Comparison of ENCODE assay signal across 9 mouse cellular contexts in genomic region chr3:89481488-89481887, GRCm38 (mm10). TPM values are rescaled to one million over a fixed set of nuclear protein-coding genes. Genes with fewer than 3 reads are reported as not detected.
DNase-seq lines count a peak whose midpoint lies in the region; ATAC-seq and TF ChIP-seq lines count a peak whose summit lies in the region.
"Had no signal": no experiment of that assay in that cellular context is flagged by ENCODE, and none has a peak within 500 bp of the region (broad histone marks: within the 10 kb centered on the region; RNA-seq: fewer than 3 reads in every experiment).

No protein-coding gene starts in this region.

- H3K27ac ChIP-seq in kidney, postnatal 0 days = no peak overlapping the region
- no peak overlapping the region for H3K27ac ChIP-seq in kidney, embryonic 15.5 days
- H3K27ac ChIP-seq in kidney, embryonic 14.5 days (ENCODE audit: low read depth, low read length) = no peak overlapping the region
- H3K27ac ChIP-seq: embryonic facial prominence, embryonic 12.5 days had no signal

- TF ChIP-seq CTCF in kidney, postnatal 0 days (IDR thresholded peaks at IDR 0.05; ENCODE audit: low read depth) = peak; percentile 78
- peak; percentile 98 for TF ChIP-seq CTCF in E14TG2a.4 (conservative IDR thresholded peaks at IDR 0.05; ENCODE audit: low read length)

- no peaks in the 10 kb centered on the region for H3K36me3 ChIP-seq in kidney, postnatal 0 days (ENCODE audit: insufficient read depth, low read length)
- no peaks in the 10 kb centered on the region for H3K36me3 ChIP-seq in kidney, embryonic 15.5 days
- no peaks in the 10 kb centered on the region for H3K36me3 ChIP-seq in E14TG2a.4 (ENCODE audit: insufficient read depth, low read length)
- no peaks in the 10 kb centered on the region for H3K36me3 ChIP-seq in kidney, embryonic 14.5 days (ENCODE audit: control insufficient read depth, insufficient read depth, low read length)
- H3K36me3 ChIP-seq: embryonic facial prominence, embryonic 12.5 days had no signal

- DNase-seq in kidney, postnatal 0 days (ENCODE audit: low spot score) = no peak
- peak; percentile 51 for DNase-seq in c-Kit-positive CD71-negative TER-119-negative erythroid progenitor cells, embryonic 14.5 days (ENCODE audit: low read depth)
- peak; percentile 50 for DNase-seq in retina, embryonic 14.5 days (ENCODE audit: low spot score)
- no peak for DNase-seq in left cerebral cortex, adult 8-10 months (ENCODE audit: low spot score in 2 of 2)
- DNase-seq in ovary, postnatal 14 days (ENCODE audit: low spot score) = no peak

- H3K4me1 ChIP-seq in kidney, postnatal 0 days (replicated peaks; ENCODE audit: insufficient read depth, low read length) = no peaks in the 10 kb centered on the region
- peaks cover 5% of the 10 kb centered on the region; the same call in 1 of the 2 replicates for H3K4me1 ChIP-seq in kidney, embryonic 15.5 days
- H3K4me1 ChIP-seq in E14TG2a.4 (replicated peaks; ENCODE audit: low read depth, low read length) = peaks cover 19% of the 10 kb centered on the region
- no peaks in the 10 kb centered on the region for H3K4me1 ChIP-seq in kidney, embryonic 14.5 days (ENCODE audit: control insufficient read depth, insufficient read depth, low read length)
- H3K4me1 ChIP-seq: embryonic facial prominence, embryonic 12.5 days had no signal

- H3K9me3 ChIP-seq in kidney, postnatal 0 days (replicated peaks; ENCODE audit: low read length) = no peaks in the 10 kb centered on the region
- H3K9me3 ChIP-seq in kidney, embryonic 15.5 days (replicated peaks) = no peaks in the 10 kb centered on the region
- no peaks in the 10 kb centered on the region for H3K9me3 ChIP-seq in E14TG2a.4 (ENCODE audit: low read length)
- H3K9me3 ChIP-seq in kidney, embryonic 14.5 days (ENCODE audit: control insufficient read depth, low read length) = no peaks in the 10 kb centered on the region
- H3K9me3 ChIP-seq: embryonic facial prominence, embryonic 12.5 days had no signal

- no peak overlapping the region for H3K9ac ChIP-seq in kidney, postnatal 0 days (ENCODE audit: low read depth, low read length)
- no peak overlapping the region for H3K9ac ChIP-seq in kidney, embryonic 15.5 days
- H3K9ac ChIP-seq in kidney, embryonic 14.5 days (ENCODE audit: low read depth, low read length) = no peak overlapping the region
- H3K9ac ChIP-seq: embryonic facial prominence, embryonic 12.5 days had no signal

- H3K27me3 ChIP-seq in kidney, postnatal 0 days (ENCODE audit: insufficient read depth, low read length) = no peaks in the 10 kb centered on the region
- 0 out of 2 replicates have a peak, but pooled peaks cover 6% of the 10 kb centered on the region for H3K27me3 ChIP-seq in kidney, embryonic 15.5 days
- H3K27me3 ChIP-seq in E14TG2a.4 (ENCODE audit: insufficient read depth, low read length) = no peaks in the 10 kb centered on the region
- H3K27me3 ChIP-seq in kidney, embryonic 14.5 days (ENCODE audit: control insufficient read depth, insufficient read depth, low read length) = no peaks in the 10 kb centered on the region
- H3K27me3 ChIP-seq: embryonic facial prominence, embryonic 12.5 days had no signal

- WGBS in kidney, postnatal 0 days = 42% methylated on average over 2 of the region's 2 CpGs
- 47% methylated on average over 2 of the region's 2 CpGs for WGBS in kidney, embryonic 15.5 days
- WGBS in kidney, embryonic 14.5 days = 40% methylated on average over 2 of the region's 2 CpGs

- no peak overlapping the region for H3K4me3 ChIP-seq in kidney, postnatal 0 days (replicated peaks; ENCODE audit: low read depth, low read length)
- H3K4me3 ChIP-seq in kidney, embryonic 15.5 days (replicated peaks) = no peak overlapping the region
- H3K4me3 ChIP-seq in E14TG2a.4 (replicated peaks; ENCODE audit: low read length) = peak overlapping the region; percentile 57
- no peak overlapping the region for H3K4me3 ChIP-seq in kidney, embryonic 14.5 days (ENCODE audit: low read length)
- H3K4me3 ChIP-seq: embryonic facial prominence, embryonic 12.5 days had no signal

- no peak overlapping the region for H3K4me2 ChIP-seq in kidney, postnatal 0 days (ENCODE audit: low read length)
- H3K4me2 ChIP-seq in kidney, embryonic 15.5 days = no peak overlapping the region
- no peak overlapping the region for H3K4me2 ChIP-seq in kidney, embryonic 14.5 days (replicated peaks; ENCODE audit: low read depth, low read length)
- H3K4me2 ChIP-seq: embryonic facial prominence, embryonic 12.5 days had no signal

- ATAC-seq in kidney, postnatal 0 days (replicated peaks; ENCODE audit: low FRiP score, low read depth) = no peak
- no peak for ATAC-seq in kidney, embryonic 15.5 days (replicated peaks; ENCODE audit: low FRiP score)
- ATAC-seq in kidney, embryonic 14.5 days (ENCODE audit: low FRiP score, low TSS enrichment) = no peak

RNA-seq across cellular contexts. Expression of gene Pmvk, which starts 27.1 kb away (rescaled TPM):
- 52.7 and 54.5 TPM in 2 replicates for polyA plus RNA-seq in kidney, postnatal 0 days (2015; fragmentation: Nextera tagmentation; extraction: Ambion mirVana)
- polyA plus RNA-seq in kidney, embryonic 15.5 days (2015; fragmentation: Nextera tagmentation; extraction: Ambion mirVana) = 52.6 and 59.1 TPM in 2 replicates
- total RNA-seq in left cerebral cortex, adult 8-10 months (2022) = 10 to 100 TPM; 29.0 to 37.4 (median 31.7) TPM
- 53.8 and 60.4 TPM in 2 replicates for polyA plus RNA-seq in kidney, embryonic 14.5 days (2014; fragmentation: Nextera tagmentation; extraction: Ambion mirVana)

RNA-seq across cellular contexts. Expression of gene Kcnn3, which starts 38.5 kb away (rescaled TPM):
- 1.4 and 1.6 TPM in 2 replicates for polyA plus RNA-seq in kidney, postnatal 0 days (2015; fragmentation: Nextera tagmentation; extraction: Ambion mirVana)
- 2.1 and 3.0 TPM in 2 replicates for polyA plus RNA-seq in kidney, embryonic 15.5 days (2015; fragmentation: Nextera tagmentation; extraction: Ambion mirVana)
- total RNA-seq in left cerebral cortex, adult 8-10 months (2022) = 10 to 100 TPM; 20.8 to 25.7 (median 23.3) TPM
- polyA plus RNA-seq in kidney, embryonic 14.5 days (2014; fragmentation: Nextera tagmentation; extraction: Ambion mirVana) = 1.4 and 2.1 TPM in 2 replicates

RNA-seq across cellular contexts. Expression of gene Pbxip1, which starts 45.0 kb away (rescaled TPM):
- polyA plus RNA-seq in kidney, postnatal 0 days (2015; fragmentation: Nextera tagmentation; extraction: Ambion mirVana) = 65.2 and 67.1 TPM in 2 replicates
- 39.6 and 39.7 TPM in 2 replicates for polyA plus RNA-seq in kidney, embryonic 15.5 days (2015; fragmentation: Nextera tagmentation; extraction: Ambion mirVana)
- 10 to 100 TPM; 33.6 to 51.4 (median 41.9) TPM for total RNA-seq in left cerebral cortex, adult 8-10 months (2022)
- polyA plus RNA-seq in kidney, embryonic 14.5 days (2014; fragmentation: Nextera tagmentation; extraction: Ambion mirVana) = 15.5 and 19.4 TPM in 2 replicates

RNA-seq across cellular contexts. Expression of gene Pygo2, which starts 51.5 kb away (rescaled TPM):
- polyA plus RNA-seq in kidney, postnatal 0 days (2015; fragmentation: Nextera tagmentation; extraction: Ambion mirVana) = 29.2 and 30.3 TPM in 2 replicates
- 38.3 and 43.5 TPM in 2 replicates for polyA plus RNA-seq in kidney, embryonic 15.5 days (2015; fragmentation: Nextera tagmentation; extraction: Ambion mirVana)
- 10 to 100 TPM; 44.0 to 57.4 (median 48.8) TPM for total RNA-seq in left cerebral cortex, adult 8-10 months (2022)
- 45.7 and 53.0 TPM in 2 replicates for polyA plus RNA-seq in kidney, embryonic 14.5 days (2014; fragmentation: Nextera tagmentation; extraction: Ambion mirVana)

Comparison
In these comparisons a context has a peak if more than half of its experiments do, and no peak if none do; other contexts are left out.
1. DNase-seq: peak in c-Kit-positive CD71-negative TER-119-negative erythroid progenitor cells, embryonic 14.5 days (single experiment) and retina, embryonic 14.5 days (single experiment); none in kidney, postnatal 0 days (single experiment), left cerebral cortex, adult 8-10 months (0 of 2) and ovary, postnatal 14 days (single experiment).